Mouse (Mus musculus) liver, postnatal 0 days (tissue): Measurements from ENCODE around the gene Itga2.

Experiments
- CTCF ChIP-seq: sonication (generic); IDR thresholded peaks from 2 replicates; pipeline ENCODE4 v1.5.1; 2016; ENCODE audit warnings: antibody characterized with exemption, low read depth
- EP300 ChIP-seq: IDR thresholded peaks from 2 replicates; pipeline ENCODE4 v1.6.1; 2016; ENCODE audit warnings: antibody characterized with exemption, low read depth, mild to moderate bottlenecking

GRCm38 (mm10) chr13:114874738-114875137 is 57.2 kb downstream of the Itga2 start:
- TF ChIP-seq CTCF (no peak), EP300 (no peak)
